Mouse (Mus musculus) CH12.LX (cell line): Measurements from ENCODE around the gene Unc5cl.

Experiments
- CTCF ChIP-seq, 2 experiments: IDR thresholded peaks in 1 of 2; conservative IDR thresholded peaks in 1 of 2; 2 replicates each; pipeline ENCODE4 v1.5.1; 2011 to 2012; ENCODE audit warnings: low read depth in 2 of 2, low read length in 2 of 2, improper control_type of control experiment in 1 of 2, inconsistent platforms in 1 of 2, mild to moderate bottlenecking in 1 of 2, moderate library complexity in 1 of 2
- E2F4 ChIP-seq: IDR thresholded peaks from 2 replicates; pipeline ENCODE4 v1.6.1; 2011; ENCODE audit warnings: low read depth, low read length, improper control_type of control experiment; ENCODE audit not compliant: insufficient replicate concordance
- ELF1 ChIP-seq: IDR thresholded peaks from 2 replicates; pipeline ENCODE4 v1.6.1; 2014; ENCODE audit warnings: low read depth, mild to moderate bottlenecking, inconsistent platforms, low read length, improper control_type of control experiment
- EP300 ChIP-seq: IDR thresholded peaks from 2 replicates; pipeline ENCODE4 v1.6.1; 2011; ENCODE audit warnings: low read length, improper control_type of control experiment
- GABPA ChIP-seq: IDR thresholded peaks from 2 replicates; pipeline ENCODE4 v1.6.1; 2012; ENCODE audit warnings: low read depth, low read length, improper control_type of control experiment, inconsistent platforms; ENCODE audit not compliant: insufficient replicate concordance
- MAFK ChIP-seq: IDR thresholded peaks from 2 replicates; pipeline ENCODE4 v1.6.1; 2011; ENCODE audit warnings: low read length, improper control_type of control experiment; ENCODE audit not compliant: insufficient replicate concordance
- MYC ChIP-seq: IDR thresholded peaks from 2 replicates; pipeline ENCODE4 v1.6.1; 2011; ENCODE audit warnings: low read depth, mild to moderate bottlenecking, improper control_type of control experiment, low read length
- POLR2A ChIP-seq: IDR thresholded peaks from 2 replicates; pipeline ENCODE4 v1.6.1; 2011; ENCODE audit warnings: low read depth, mild to moderate bottlenecking, improper control_type of control experiment, low read length
- POLR2AphosphoS2 ChIP-seq: IDR thresholded peaks from 2 replicates; pipeline ENCODE4 v1.6.1; 2011; ENCODE audit warnings: low read depth, low read length, improper control_type of control experiment
- TBP ChIP-seq: conservative IDR thresholded peaks from 2 replicates; pipeline ENCODE4 v1.6.1; 2011; ENCODE audit warnings: low read depth, low read length, improper control_type of control experiment
- USF1 ChIP-seq: IDR thresholded peaks from 2 replicates; pipeline ENCODE4 v1.6.1; 2014; ENCODE audit warnings: low read depth, mild to moderate bottlenecking, inconsistent platforms, low read length, improper control_type of control experiment
- USF2 ChIP-seq: conservative IDR thresholded peaks from 2 replicates; pipeline ENCODE4 v1.6.1; 2011; ENCODE audit warnings: low read depth, low read length, improper control_type of control experiment

DNA sequence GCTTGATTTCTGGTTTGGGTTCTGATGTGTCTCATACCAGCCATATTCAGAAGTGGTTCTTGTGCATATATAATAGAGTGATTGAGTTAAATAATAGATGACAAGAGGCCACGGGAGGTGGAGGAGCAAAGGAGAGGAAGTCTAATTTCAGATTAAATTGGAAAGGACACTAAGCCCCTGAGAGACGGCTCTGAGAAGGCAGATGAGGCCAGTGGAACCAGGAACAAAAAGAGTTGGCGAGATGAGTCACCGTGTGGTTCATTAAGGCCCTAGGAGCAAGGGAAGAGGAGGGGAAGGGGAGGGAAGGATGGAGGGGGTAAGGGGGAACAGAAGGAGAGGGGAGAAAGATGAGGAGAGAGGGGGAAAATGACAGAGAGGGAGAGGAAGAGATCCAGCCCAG is 52.3 kb downstream of the Unc5cl start:
- TF ChIP-seq E2F4 (no peak), POLR2A (no peak), EP300 (no peak), USF1 (no peak), MYC (no peak), CTCF (conservative IDR thresholded peaks at IDR 0.05 in 1 of 2, IDR thresholded peaks at IDR 0.05 in 1 of 2; ENCODE audit: low read depth in 2 of 2, low read length in 2 of 2) (no peak), GABPA (no peak), USF2 (no peak), TBP (no peak), MAFK (no peak), POLR2AphosphoS2 (no peak), ELF1 (no peak)
